Mouse (Mus musculus): ENCODE measurements around the gene Fmnl2. TPM values are rescaled to one million over a fixed set of nuclear protein-coding genes. Genes with fewer than 3 reads are reported as not detected.

Fmnl2 gene
- polyA plus RNA-seq, 1 experiment: 5.7 TPM

GRCm38 (mm10) chr2:52862046-52862759, 4.5 kb downstream of the Fmnl2 start:
- TF ChIP-seq POLR2A (IDR thresholded peaks at IDR 0.05; ENCODE audit: borderline replicate concordance, low read depth, low read length): no peak
- peaks cover 7% of the 10 kb centered on the region for H3K4me1 ChIP-seq (ENCODE audit: control insufficient read depth, insufficient read depth, low read length)
- no peak overlapping the region for H3K27ac ChIP-seq (ENCODE audit: insufficient read depth, low read depth, low read length)
- H3K4me3 ChIP-seq (ENCODE audit: insufficient read depth, low read length): no peak overlapping the region

DNA sequence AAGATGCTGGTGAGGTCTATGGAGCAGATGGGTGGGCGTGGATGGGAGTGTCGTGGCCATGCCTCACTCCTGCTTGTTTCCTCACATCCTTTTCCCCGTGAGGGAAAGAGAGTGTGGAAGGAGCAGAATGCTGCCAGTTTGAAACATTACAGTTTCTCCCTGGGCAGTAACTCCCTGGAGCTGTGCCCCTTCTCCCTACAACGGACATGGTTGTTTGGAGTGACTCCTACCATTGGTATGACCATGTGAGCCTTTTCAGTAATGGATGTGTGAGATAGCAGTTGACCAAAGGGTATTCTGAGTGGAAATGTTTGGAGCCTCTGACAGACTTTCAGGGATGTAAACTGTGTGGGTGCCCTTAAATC, 5.1 kb downstream of the Fmnl2 start:
- no peak overlapping the region for H3K4me3 ChIP-seq (ENCODE audit: insufficient read depth, low read length)
- no peak overlapping the region for H3K27ac ChIP-seq (ENCODE audit: insufficient read depth, low read depth, low read length)
- peaks cover 7% of the 10 kb centered on the region for H3K4me1 ChIP-seq (ENCODE audit: control insufficient read depth, insufficient read depth, low read length)
- TF ChIP-seq CTCF (IDR thresholded peaks at IDR 0.05; ENCODE audit: low read depth, low read length) (no peak), POLR2A (IDR thresholded peaks at IDR 0.05; ENCODE audit: borderline replicate concordance, low read depth, low read length) (no peak)

- peaks cover 5% of the 10 kb centered on the region; the same call in 1 of the 2 replicates for H3K4me1 ChIP-seq (ENCODE audit: control insufficient read depth, insufficient read depth, low read length)
- no peak overlapping the region for H3K4me3 ChIP-seq (ENCODE audit: insufficient read depth, low read length)
- H3K27ac ChIP-seq (ENCODE audit: insufficient read depth, low read depth, low read length): no peak overlapping the region
- TF ChIP-seq CTCF (IDR thresholded peaks at IDR 0.05; ENCODE audit: low read depth, low read length): no peak
- TF ChIP-seq POLR2A (IDR thresholded peaks at IDR 0.05; ENCODE audit: borderline replicate concordance, low read depth, low read length): no peak
These were observed 7.0 kb downstream of the Fmnl2 start for GRCm38 (mm10) chr2:52864635-52865034.

DNA sequence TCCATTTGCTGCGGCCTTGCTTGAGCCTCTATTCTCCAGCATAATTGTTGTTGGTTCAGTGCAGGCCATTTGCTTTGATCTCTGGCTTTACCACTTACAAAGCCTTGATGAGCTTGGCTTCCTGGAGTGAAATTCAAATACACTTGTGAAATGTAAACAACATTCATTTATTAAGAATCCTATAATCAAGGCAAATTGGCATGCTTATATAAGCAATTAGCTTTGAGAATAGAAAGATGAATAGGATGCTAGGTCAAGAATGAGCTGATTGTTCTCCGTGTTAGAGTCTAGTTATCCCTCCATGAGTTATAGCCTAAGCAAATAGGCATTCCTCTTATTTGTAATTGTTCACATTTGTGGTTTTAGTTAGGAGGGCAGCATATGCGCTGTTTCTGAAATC, 8.5 kb downstream of the Fmnl2 start:
- Histone ChIP-seq H3K27ac (ENCODE audit: insufficient read depth, low read depth, low read length) (no peak overlapping the region), H3K4me1 (ENCODE audit: control insufficient read depth, insufficient read depth, low read length) (peaks cover 5% of the 10 kb centered on the region; the same call in 1 of the 2 replicates), H3K4me3 (ENCODE audit: insufficient read depth, low read length) (no peak overlapping the region)
- no peak for TF ChIP-seq POLR2A (IDR thresholded peaks at IDR 0.05; ENCODE audit: borderline replicate concordance, low read depth, low read length)
- no peak for TF ChIP-seq CTCF (IDR thresholded peaks at IDR 0.05; ENCODE audit: low read depth, low read length)

GRCm38 (mm10) chr2:52867781-52868180, 10.1 kb downstream of the Fmnl2 start:
- no peak overlapping the region for H3K4me3 ChIP-seq (ENCODE audit: insufficient read depth, low read length)
- no peak for TF ChIP-seq POLR2A (IDR thresholded peaks at IDR 0.05; ENCODE audit: borderline replicate concordance, low read depth, low read length)
- TF ChIP-seq CTCF (IDR thresholded peaks at IDR 0.05; ENCODE audit: low read depth, low read length): no peak
- no peak overlapping the region for H3K27ac ChIP-seq (ENCODE audit: insufficient read depth, low read depth, low read length)
- H3K4me1 ChIP-seq (ENCODE audit: control insufficient read depth, insufficient read depth, low read length): peaks cover 2% of the 10 kb centered on the region; the same call in 1 of the 2 replicates

DNA sequence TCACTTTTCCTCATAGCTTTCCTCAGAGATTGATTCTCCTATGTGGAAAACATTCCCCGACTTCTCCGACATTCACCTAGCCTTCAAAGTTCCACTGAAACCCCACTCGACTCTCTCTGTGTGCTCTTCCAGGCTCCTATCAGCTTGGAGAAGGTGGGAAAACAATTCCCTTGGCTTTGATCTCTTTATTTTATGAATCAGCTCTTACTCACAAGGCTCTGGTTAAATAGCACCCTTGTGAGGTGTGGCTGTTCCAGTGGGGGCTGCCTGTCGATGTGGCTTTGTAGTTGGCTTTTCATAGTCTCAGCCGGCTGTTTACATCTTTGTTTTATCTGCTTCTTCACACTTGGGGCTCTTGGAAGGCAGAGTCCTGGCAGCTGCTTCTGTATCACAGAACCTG, 10.5 kb downstream of the Fmnl2 start:
- Histone ChIP-seq H3K27ac (ENCODE audit: insufficient read depth, low read depth, low read length) (no peak overlapping the region), H3K4me1 (ENCODE audit: control insufficient read depth, insufficient read depth, low read length) (peaks cover 2% of the 10 kb centered on the region; the same call in 1 of the 2 replicates), H3K4me3 (ENCODE audit: insufficient read depth, low read length) (no peak overlapping the region)
- TF ChIP-seq CTCF (IDR thresholded peaks at IDR 0.05; ENCODE audit: low read depth, low read length) (no peak), POLR2A (IDR thresholded peaks at IDR 0.05; ENCODE audit: borderline replicate concordance, low read depth, low read length) (no peak)

- H3K4me1 ChIP-seq (ENCODE audit: control insufficient read depth, insufficient read depth, low read length): peaks cover 7% of the 10 kb centered on the region
- TF ChIP-seq CTCF (IDR thresholded peaks at IDR 0.05; ENCODE audit: low read depth, low read length) (no peak), POLR2A (IDR thresholded peaks at IDR 0.05; ENCODE audit: borderline replicate concordance, low read depth, low read length) (no peak)
- H3K4me3 ChIP-seq (ENCODE audit: insufficient read depth, low read length): no peak overlapping the region
- H3K27ac ChIP-seq (ENCODE audit: insufficient read depth, low read depth, low read length): no peak overlapping the region
These were observed 15.0 kb downstream of the Fmnl2 start for GRCm38 (mm10) chr2:52872636-52873035.

DNA sequence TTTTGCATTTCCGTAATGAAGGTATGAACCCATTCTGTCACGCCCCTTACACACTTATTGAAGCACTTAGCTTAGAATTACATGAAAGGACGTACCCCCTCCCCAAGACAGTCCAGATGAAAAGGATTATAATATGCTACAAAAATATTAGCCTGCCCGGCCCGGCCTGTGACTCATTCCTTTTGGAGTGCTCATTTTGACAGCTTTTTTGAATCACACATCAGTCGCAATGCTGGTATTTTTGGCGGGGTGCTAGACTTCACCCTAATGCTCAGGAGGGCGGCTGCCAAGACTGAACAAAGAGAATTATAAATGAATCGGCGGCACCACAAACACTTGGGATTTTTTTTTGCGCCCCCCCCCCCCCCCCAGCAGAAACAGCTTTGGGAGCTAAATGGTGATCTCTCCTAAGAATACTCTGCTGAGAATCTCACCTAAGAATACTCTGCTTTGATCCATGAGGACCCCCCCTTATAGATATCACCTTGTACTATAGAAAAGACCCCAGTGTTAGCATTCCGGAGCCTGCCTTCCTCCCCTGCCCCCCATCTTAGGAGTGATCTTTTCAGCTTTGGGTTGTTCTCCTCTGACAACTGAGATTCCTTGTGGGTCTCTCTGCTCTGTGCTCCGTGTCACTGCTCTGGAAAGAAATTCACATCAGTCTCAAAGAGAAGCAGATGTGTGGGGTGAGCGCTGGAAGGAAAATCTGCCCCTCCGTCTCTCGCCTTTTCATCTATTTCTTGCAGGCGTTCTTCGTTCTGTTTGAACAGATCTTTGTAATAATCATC, 15.8 kb downstream of the Fmnl2 start:
- Histone ChIP-seq H3K27ac (ENCODE audit: insufficient read depth, low read depth, low read length) (no peak overlapping the region), H3K4me1 (ENCODE audit: control insufficient read depth, insufficient read depth, low read length) (peaks cover 7% of the 10 kb centered on the region), H3K4me3 (ENCODE audit: insufficient read depth, low read length) (no peak overlapping the region)
- TF ChIP-seq CTCF (IDR thresholded peaks at IDR 0.05; ENCODE audit: low read depth, low read length): no peak
- TF ChIP-seq POLR2A (IDR thresholded peaks at IDR 0.05; ENCODE audit: borderline replicate concordance, low read depth, low read length): no peak

DNA sequence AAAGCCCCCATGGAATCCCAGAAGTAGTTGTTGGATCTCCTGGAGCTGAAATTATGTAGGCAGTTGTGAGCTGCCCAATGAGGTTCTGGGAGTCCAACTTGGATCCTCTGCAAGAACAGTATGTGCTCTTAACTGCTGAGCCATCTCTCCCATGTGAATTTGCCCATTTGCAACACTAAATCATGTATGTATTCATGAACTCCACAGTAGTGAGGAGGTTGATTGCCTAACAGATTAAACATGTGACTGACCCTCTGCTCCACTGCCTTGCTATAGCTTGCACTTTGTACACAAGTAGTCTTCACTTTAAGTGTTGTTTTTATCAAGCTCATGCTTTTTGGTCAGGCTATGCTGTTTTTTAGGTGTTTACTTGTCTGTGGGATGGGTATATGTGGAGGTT, 17.1 kb downstream of the Fmnl2 start:
- Histone ChIP-seq H3K27ac (ENCODE audit: insufficient read depth, low read depth, low read length) (no peak overlapping the region), H3K4me3 (ENCODE audit: insufficient read depth, low read length) (no peak overlapping the region), H3K4me1 (ENCODE audit: control insufficient read depth, insufficient read depth, low read length) (peaks cover 7% of the 10 kb centered on the region)
- TF ChIP-seq POLR2A (IDR thresholded peaks at IDR 0.05; ENCODE audit: borderline replicate concordance, low read depth, low read length) (no peak), CTCF (IDR thresholded peaks at IDR 0.05; ENCODE audit: low read depth, low read length) (no peak)

DNA sequence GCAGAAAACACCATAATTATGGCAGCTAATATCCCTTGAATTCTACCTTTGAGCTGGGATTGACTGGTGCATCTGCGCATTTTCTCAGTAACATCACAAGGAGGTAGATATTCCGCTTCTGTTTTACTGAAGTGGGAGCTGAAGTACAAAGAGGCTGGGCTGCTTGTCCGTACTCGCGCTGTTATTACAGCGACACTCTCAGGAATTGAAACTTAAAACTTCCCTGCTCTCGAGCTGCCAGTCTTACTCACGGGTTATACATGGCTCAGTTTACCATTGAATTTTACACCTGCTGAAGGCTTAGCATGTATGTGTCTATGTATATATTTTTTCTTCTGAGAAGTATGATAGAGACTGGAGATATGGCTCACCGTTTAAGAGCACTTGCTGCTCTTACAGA, 18.1 kb downstream of the Fmnl2 start:
- peaks cover 7% of the 10 kb centered on the region for H3K4me1 ChIP-seq (ENCODE audit: control insufficient read depth, insufficient read depth, low read length)
- H3K4me3 ChIP-seq (ENCODE audit: insufficient read depth, low read length): no peak overlapping the region
- no peak overlapping the region for H3K27ac ChIP-seq (ENCODE audit: insufficient read depth, low read depth, low read length)
- TF ChIP-seq POLR2A (IDR thresholded peaks at IDR 0.05; ENCODE audit: borderline replicate concordance, low read depth, low read length) (no peak), CTCF (IDR thresholded peaks at IDR 0.05; ENCODE audit: low read depth, low read length) (no peak)

Measured in bone marrow macrophage, adult 2 months (primary cell).